Mouse (Mus musculus): ENCODE results near the gene Aoc3.

GRCm38 (mm10) chr11:101351100-101351720 is 20.8 kb downstream of the Aoc3 start:
- TF ChIP-seq CTCF (IDR thresholded peaks at IDR 0.05; ENCODE audit: low read depth), result no peak
- TF ChIP-seq EP300 (optimal IDR thresholded peaks at IDR 0.05), result no peak
